Mouse (Mus musculus) lung, postnatal 0 days (tissue): ENCODE measurements around the gene Natd1.

ENCODE experiments used
- CTCF ChIP-seq: IDR thresholded peaks from 2 replicates; pipeline ENCODE4 v1.5.1; 2016; ENCODE audit warnings: antibody characterized with exemption, mild to moderate bottlenecking
- EP300 ChIP-seq: IDR thresholded peaks from 2 replicates; pipeline ENCODE4 v1.6.1; 2016; ENCODE audit warnings: antibody characterized with exemption, mild to moderate bottlenecking, control low read depth

DNA sequence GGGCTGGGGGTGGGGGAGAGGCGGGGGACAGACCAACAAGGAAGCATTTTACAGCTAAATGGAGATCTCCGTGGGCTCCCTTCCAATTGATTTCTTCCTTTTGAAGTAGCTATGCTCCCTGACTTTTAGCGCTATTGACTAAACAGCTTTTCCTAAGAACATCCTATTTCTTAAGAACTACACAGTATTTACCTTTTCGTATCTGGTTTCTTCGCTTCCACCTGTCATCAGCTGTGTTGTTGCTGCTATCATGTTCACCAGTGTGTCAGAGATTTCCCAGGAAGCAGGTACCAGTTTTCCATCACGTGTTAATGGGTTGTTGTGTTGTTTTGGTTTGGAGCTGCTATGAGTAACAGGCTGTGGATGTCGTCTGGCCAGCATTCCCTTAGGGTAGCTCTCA is at the start of gene Natd1:
- TF ChIP-seq CTCF = no peak
- TF ChIP-seq EP300 = no peak
